Mouse (Mus musculus) thymus, postnatal 14 days (tissue): Measurements from ENCODE around the gene Fblim1.

Experiments used
- DNase-seq: peaks from one replicate; pipeline ENCODE4 v3.0.0; 2021

Gene Fblim1

GRCm38 (mm10) chr4:141537706-141538407 is 68.0 kb downstream of the Fblim1 start:
- DNase-seq = peak; percentile 81

- no peak for DNase-seq
Observed at GRCm38 (mm10) chr4:141537226-141537610, 68.7 kb downstream of the Fblim1 start.

- DNase-seq = peak; percentile 58
Observed at GRCm38 (mm10) chr4:141536291-141537225, 69.3 kb downstream of the Fblim1 start.

- peak; percentile 69 for DNase-seq
Observed at GRCm38 (mm10) chr4:141534947-141535680, 70.8 kb downstream of the Fblim1 start.

- DNase-seq = no peak
Observed at GRCm38 (mm10) chr4:141530979-141531378, 74.9 kb downstream of the Fblim1 start.

GRCm38 (mm10) chr4:141528938-141529337 is 77.0 kb downstream of the Fblim1 start:
- no peak for DNase-seq

- no peak for DNase-seq
Observed at GRCm38 (mm10) chr4:141526936-141527650, 78.8 kb downstream of the Fblim1 start.
